Mouse (Mus musculus) liver, adult 2 months (tissue): ENCODE measurements around the gene Nck2. TPM values are rescaled to one million over a fixed set of nuclear protein-coding genes. Genes with fewer than 3 reads are reported as not detected.

Experiments
- DNase-seq: peaks from one replicate; pipeline ENCODE4 v3.0.0-alpha.2; 2011; ENCODE audit warnings: low read depth, low spot score; ENCODE audit errors: extremely low read depth
- H3K27ac ChIP-seq: fragments of 200-500 bp; replicated peaks from 2 replicates; pipeline ENCODE4 v1.5.1; 2012; ENCODE audit warnings: low read depth, mild to moderate bottlenecking, control low read depth, inconsistent platforms, low read length; ENCODE audit not compliant: insufficient read depth
- H3K27me3 ChIP-seq: fragments of 200-500 bp; 2 replicates; pipeline ENCODE4 v1.6.1; 2012; ENCODE audit warnings: mild to moderate bottlenecking, moderate library complexity, low read length, inconsistent platforms; ENCODE audit not compliant: control insufficient read depth, insufficient read depth
- H3K36me3 ChIP-seq: fragments of 200-500 bp; 2 replicates; pipeline ENCODE4 v1.6.1; 2012; ENCODE audit warnings: low read length, inconsistent platforms; ENCODE audit not compliant: control insufficient read depth, insufficient read depth
- H3K4me1 ChIP-seq: fragments of 200-500 bp; 2 replicates; pipeline ENCODE4 v1.6.1; 2011; ENCODE audit warnings: low read length; ENCODE audit not compliant: control insufficient read depth, insufficient read depth
- H3K4me3 ChIP-seq: fragments of 200-500 bp; 2 replicates; pipeline ENCODE4 v1.5.1; 2011; ENCODE audit warnings: low read depth, mild to moderate bottlenecking, control low read depth, low read length, moderate library complexity; ENCODE audit not compliant: insufficient read depth
- H3K79me2 ChIP-seq: fragments of 200-500 bp; 2 replicates; pipeline ENCODE4 v1.6.1; 2012; ENCODE audit warnings: inconsistent platforms, mild to moderate bottlenecking, low read length, moderate library complexity; ENCODE audit not compliant: control insufficient read depth, insufficient read depth
- H3K9ac ChIP-seq: fragments of 200-500 bp; 2 replicates; pipeline ENCODE4 v1.6.1; 2012; ENCODE audit warnings: low read depth, mild to moderate bottlenecking, control low read depth, inconsistent platforms, low read length
- CTCF ChIP-seq: fragments of 200-500 bp; IDR thresholded peaks from 2 replicates; pipeline ENCODE4 v1.5.1; 2011; ENCODE audit warnings: low read depth, low read length, control low read depth
- POLR2A ChIP-seq: fragments of 200-500 bp; IDR thresholded peaks from 2 replicates; pipeline ENCODE4 v1.6.1; 2011; ENCODE audit warnings: low read length, control low read depth; ENCODE audit not compliant: insufficient read depth; ENCODE audit errors: extremely low read depth
- WGBS: fragments of 180-500 bp; shearing (Covaris S2); methylation state at CpG from one replicate; pipeline ENCODE4 v1.1.7; 2018; 5-methylcytosine and 5-hydroxymethylcytosine counted together
- polyA plus RNA-seq: library from polyadenylated mRNA; depleted of rRNA; stranded (reverse); fragments of >200 nt; gene quantifications from 2 replicates; pipeline ENCODE4 v1.2.3, GENCODE M21; 2012
- total RNA-seq: library from RNA; depleted of rRNA; stranded (reverse); fragments of >200 nt; gene quantifications from 2 replicates; pipeline ENCODE4 v1.2.3, GENCODE M21; 2014

The Nck2 gene
- total and polyA plus RNA-seq, 2 experiments: 2.5 to 3.0 TPM

DNA sequence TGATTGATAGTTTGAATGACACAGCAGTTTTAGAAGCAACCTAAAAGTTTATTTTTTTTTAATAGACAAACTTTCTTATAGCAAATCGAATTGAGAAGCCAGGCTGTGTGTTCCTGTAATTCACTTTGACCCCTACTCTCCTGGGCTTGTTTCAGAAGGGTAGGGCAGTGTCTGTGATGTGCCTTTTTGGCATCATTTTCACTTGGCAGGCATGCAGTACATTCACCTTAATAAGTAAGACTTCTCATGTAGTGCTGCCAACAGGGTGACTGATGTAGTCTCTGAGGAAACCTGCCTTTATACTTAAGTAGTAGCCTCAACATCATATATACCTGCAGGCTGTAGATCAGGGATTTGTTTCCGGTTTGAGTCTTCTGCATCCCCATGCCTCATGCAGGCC lies 58.9 kb downstream of the Nck2 start:
- WGBS: 77% methylated on average over 2 of the region's 2 CpGs
- no peaks in the 10 kb centered on the region for H3K27me3 ChIP-seq
- peaks cover 4% of the 10 kb centered on the region; the same call in 1 of the 2 replicates for H3K4me1 ChIP-seq

DNA sequence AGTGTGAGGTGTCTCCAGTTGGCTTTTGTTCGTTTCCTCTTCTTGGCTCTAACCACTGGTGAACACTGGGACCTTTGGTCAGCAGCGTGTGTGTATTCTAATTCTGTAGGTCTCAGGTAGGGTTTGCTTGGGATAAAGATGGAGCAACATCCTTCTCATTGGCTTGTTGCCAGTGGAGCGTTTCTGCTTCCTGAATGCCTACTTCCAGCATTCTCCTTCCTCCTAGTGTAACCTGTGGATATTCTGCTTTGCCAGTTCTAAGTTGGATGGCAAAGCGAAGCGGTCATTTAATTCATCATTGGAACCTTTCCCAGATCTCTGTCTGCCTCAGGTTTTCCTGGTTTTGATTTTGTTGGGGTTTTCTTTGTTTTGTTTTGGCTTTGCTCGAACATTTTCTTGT lies 59.3 kb downstream of the Nck2 start:
- TF ChIP-seq POLR2A (no peak), CTCF (no peak)
- Histone ChIP-seq H3K36me3 (no peaks in the 10 kb centered on the region), H3K9ac (no peak overlapping the region), H3K27ac (no peak overlapping the region), H3K4me1 (peaks cover 4% of the 10 kb centered on the region; the same call in 1 of the 2 replicates), H3K4me3 (no peak overlapping the region), H3K79me2 (no peaks in the 10 kb centered on the region), H3K27me3 (no peaks in the 10 kb centered on the region)
- 39% methylated on average over 6 of the region's 6 CpGs for WGBS
- no peak for DNase-seq

More for the DNA sequence above, 58.9 kb downstream of the Nck2 start:
- Histone ChIP-seq H3K4me3 (no peak overlapping the region), H3K36me3 (no peaks in the 10 kb centered on the region), H3K79me2 (no peaks in the 10 kb centered on the region), H3K27ac (no peak overlapping the region), H3K9ac (no peak overlapping the region)
- TF ChIP-seq POLR2A (no peak), CTCF (no peak)
- no peak for DNase-seq

DNA sequence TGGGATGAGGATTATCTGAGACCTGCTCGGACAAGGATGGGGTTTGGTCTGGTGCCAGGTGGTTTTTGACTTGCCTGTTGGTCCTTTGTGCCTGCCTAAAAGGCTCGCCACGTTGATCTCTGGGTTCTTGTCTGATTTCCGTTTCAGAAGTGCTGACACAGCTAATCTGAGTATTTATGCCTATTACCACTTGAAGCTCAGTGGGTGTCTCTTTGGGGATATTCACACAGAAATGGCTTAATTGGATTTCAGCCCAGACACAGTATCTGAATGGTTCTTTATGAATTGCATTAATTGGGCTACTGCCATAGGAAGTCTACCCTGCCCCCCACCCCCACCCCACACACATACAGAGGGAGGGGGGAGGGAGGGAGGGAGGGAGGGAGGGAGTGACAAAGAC lies 59.9 kb downstream of the Nck2 start:
- no peaks in the 10 kb centered on the region for H3K36me3 ChIP-seq
- H3K27ac ChIP-seq: no peak overlapping the region
- H3K79me2 ChIP-seq: no peaks in the 10 kb centered on the region
- no peak for DNase-seq
- no peak overlapping the region for H3K4me3 ChIP-seq
- TF ChIP-seq POLR2A (no peak), CTCF (no peak)
- peaks cover 4% of the 10 kb centered on the region; the same call in 1 of the 2 replicates for H3K4me1 ChIP-seq
- no peak overlapping the region for H3K9ac ChIP-seq
- WGBS: 56% methylated on average over 4 of the region's 4 CpGs
- no peaks in the 10 kb centered on the region for H3K27me3 ChIP-seq

DNA sequence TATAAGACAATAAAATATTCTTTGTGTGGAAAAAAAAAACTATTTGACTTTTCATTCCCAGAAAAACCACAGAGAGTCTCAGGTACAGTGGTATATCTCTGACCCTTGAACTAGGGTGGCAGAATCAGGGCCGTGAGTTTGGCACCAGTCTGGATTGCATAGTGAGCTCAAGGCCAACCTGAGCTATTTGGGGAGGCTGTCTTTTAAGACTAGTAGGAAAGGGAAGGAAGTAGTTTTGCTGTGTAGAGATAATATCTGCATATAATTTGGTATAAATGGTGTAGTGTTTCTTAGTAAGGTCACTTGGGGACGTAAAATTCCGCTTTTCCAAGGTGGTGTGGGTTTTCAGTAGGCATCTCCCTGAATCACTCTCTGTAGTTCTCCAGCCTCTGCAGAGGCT lies 62.3 kb downstream of the Nck2 start:
- H3K27me3 ChIP-seq: no peaks in the 10 kb centered on the region
- no peak overlapping the region for H3K9ac ChIP-seq
- no peak for DNase-seq
- H3K79me2 ChIP-seq: no peaks in the 10 kb centered on the region
- no peaks in the 10 kb centered on the region for H3K36me3 ChIP-seq
- H3K4me1 ChIP-seq: peaks cover 2% of the 10 kb centered on the region; the same call in 1 of the 2 replicates
- H3K4me3 ChIP-seq: no peak overlapping the region
- 57% methylated on average over 3 of the region's 3 CpGs for WGBS
- no peak overlapping the region for H3K27ac ChIP-seq
- TF ChIP-seq POLR2A: no peak
- TF ChIP-seq CTCF: no peak

DNA sequence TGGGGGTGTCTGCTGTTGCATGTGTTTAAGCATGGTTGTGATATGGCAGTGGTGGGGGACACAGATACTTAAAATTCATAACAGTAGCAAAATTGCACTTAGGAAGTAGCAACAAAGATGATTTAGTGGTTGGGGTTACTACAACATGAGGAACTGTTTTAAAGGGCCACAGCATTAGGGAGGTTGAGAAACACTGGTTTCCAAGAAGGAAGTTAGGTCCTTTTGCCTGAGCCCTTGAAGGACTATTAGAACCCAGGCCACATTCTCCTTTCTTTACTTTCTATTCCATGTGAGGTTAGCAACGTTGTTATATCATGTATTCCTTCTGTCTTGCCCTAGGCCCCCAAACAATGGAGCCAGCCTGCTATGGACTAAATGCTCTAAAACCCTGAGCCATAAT lies 63.4 kb downstream of the Nck2 start:
- no peaks in the 10 kb centered on the region for H3K36me3 ChIP-seq
- H3K9ac ChIP-seq: no peak overlapping the region
- no peak overlapping the region for H3K27ac ChIP-seq
- no peaks in the 10 kb centered on the region for H3K27me3 ChIP-seq
- H3K4me1 ChIP-seq: peaks cover 2% of the 10 kb centered on the region; the same call in 1 of the 2 replicates
- DNase-seq: peak; percentile 23
- H3K79me2 ChIP-seq: no peaks in the 10 kb centered on the region
- TF ChIP-seq POLR2A (no peak), CTCF (no peak)
- no peak overlapping the region for H3K4me3 ChIP-seq
- WGBS: 80% methylated on average over 1 of the region's 1 CpGs

DNA sequence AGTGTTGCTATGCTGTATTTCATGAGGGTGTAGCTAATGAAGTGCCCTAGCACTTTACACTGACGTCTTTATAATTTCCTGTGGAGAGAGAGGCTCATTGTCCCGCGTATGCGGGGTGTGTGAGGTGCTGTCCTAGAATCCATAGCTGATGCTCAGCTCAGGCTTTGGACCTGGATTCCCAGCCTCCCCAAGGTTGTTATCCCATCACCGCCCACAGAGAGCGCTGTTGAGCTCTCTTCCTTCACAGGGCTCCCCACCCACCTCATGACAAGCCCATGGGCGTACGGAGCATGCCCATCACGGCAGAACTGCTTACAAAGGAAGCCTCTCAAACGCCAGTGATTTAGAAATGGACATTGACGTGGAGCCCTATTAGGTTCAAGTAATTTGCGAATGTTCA lies 66.9 kb downstream of the Nck2 start:
- TF ChIP-seq POLR2A (no peak), CTCF (peak; percentile 16; the same call in 1 of the 2 replicates)
- no peaks in the 10 kb centered on the region for H3K36me3 ChIP-seq
- no peak overlapping the region for H3K9ac ChIP-seq
- 95% methylated on average over 12 of the region's 12 CpGs for WGBS
- H3K27ac ChIP-seq: no peak overlapping the region
- H3K27me3 ChIP-seq: no peaks in the 10 kb centered on the region
- no peak overlapping the region for H3K4me3 ChIP-seq
- H3K79me2 ChIP-seq: no peaks in the 10 kb centered on the region
- no peak for DNase-seq
- H3K4me1 ChIP-seq: peaks cover 2% of the 10 kb centered on the region; the same call in 1 of the 2 replicates

DNA sequence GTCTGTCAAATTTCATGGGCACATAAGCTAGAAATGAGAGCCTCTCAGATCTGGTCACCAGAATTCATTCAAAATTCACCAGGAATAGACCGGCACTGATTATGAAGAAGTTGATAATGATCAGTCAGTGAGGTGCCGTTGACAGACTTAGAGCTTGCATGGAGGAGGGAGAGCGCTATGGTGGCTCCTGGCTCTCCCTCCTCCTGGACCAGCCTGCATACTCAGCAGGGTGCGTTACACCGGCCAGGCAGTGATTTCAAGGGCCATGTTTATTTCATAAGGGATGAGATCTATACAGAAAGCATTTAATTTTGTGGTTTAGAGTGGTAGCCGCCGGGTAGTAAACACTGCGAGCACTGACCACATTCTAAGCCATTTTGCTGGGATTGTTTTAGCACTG lies 67.3 kb downstream of the Nck2 start:
- DNase-seq: no peak
- Histone ChIP-seq H3K79me2 (no peaks in the 10 kb centered on the region), H3K27ac (no peak overlapping the region), H3K9ac (no peak overlapping the region), H3K27me3 (no peaks in the 10 kb centered on the region), H3K36me3 (no peaks in the 10 kb centered on the region), H3K4me3 (no peak overlapping the region), H3K4me1 (no peaks in the 10 kb centered on the region)
- 97% methylated on average over 8 of the region's 8 CpGs for WGBS
- TF ChIP-seq POLR2A (no peak), CTCF (no peak)
